Mouse (Mus musculus) liver, adult 2 months (tissue): ENCODE measurements around the gene Vsig10l. TPM values are rescaled to one million over a fixed set of nuclear protein-coding genes. Genes with fewer than 3 reads are reported as not detected.

ENCODE experiments used
- DNase-seq: peaks from one replicate; pipeline ENCODE4 v3.0.0-alpha.2; 2011; ENCODE audit warnings: low read depth, low spot score; ENCODE audit errors: extremely low read depth
- H3K27ac ChIP-seq: fragments of 200-500 bp; replicated peaks from 2 replicates; pipeline ENCODE4 v1.5.1; 2012; ENCODE audit warnings: low read depth, mild to moderate bottlenecking, control low read depth, inconsistent platforms, low read length; ENCODE audit not compliant: insufficient read depth
- H3K27me3 ChIP-seq: fragments of 200-500 bp; 2 replicates; pipeline ENCODE4 v1.6.1; 2012; ENCODE audit warnings: mild to moderate bottlenecking, moderate library complexity, low read length, inconsistent platforms; ENCODE audit not compliant: control insufficient read depth, insufficient read depth
- H3K36me3 ChIP-seq: fragments of 200-500 bp; 2 replicates; pipeline ENCODE4 v1.6.1; 2012; ENCODE audit warnings: low read length, inconsistent platforms; ENCODE audit not compliant: control insufficient read depth, insufficient read depth
- H3K4me1 ChIP-seq: fragments of 200-500 bp; 2 replicates; pipeline ENCODE4 v1.6.1; 2011; ENCODE audit warnings: low read length; ENCODE audit not compliant: control insufficient read depth, insufficient read depth
- H3K4me3 ChIP-seq: fragments of 200-500 bp; 2 replicates; pipeline ENCODE4 v1.5.1; 2011; ENCODE audit warnings: low read depth, mild to moderate bottlenecking, control low read depth, low read length, moderate library complexity; ENCODE audit not compliant: insufficient read depth
- H3K79me2 ChIP-seq: fragments of 200-500 bp; 2 replicates; pipeline ENCODE4 v1.6.1; 2012; ENCODE audit warnings: inconsistent platforms, mild to moderate bottlenecking, low read length, moderate library complexity; ENCODE audit not compliant: control insufficient read depth, insufficient read depth
- H3K9ac ChIP-seq: fragments of 200-500 bp; 2 replicates; pipeline ENCODE4 v1.6.1; 2012; ENCODE audit warnings: low read depth, mild to moderate bottlenecking, control low read depth, inconsistent platforms, low read length
- CTCF ChIP-seq: fragments of 200-500 bp; IDR thresholded peaks from 2 replicates; pipeline ENCODE4 v1.5.1; 2011; ENCODE audit warnings: low read depth, low read length, control low read depth
- POLR2A ChIP-seq: fragments of 200-500 bp; IDR thresholded peaks from 2 replicates; pipeline ENCODE4 v1.6.1; 2011; ENCODE audit warnings: low read length, control low read depth; ENCODE audit not compliant: insufficient read depth; ENCODE audit errors: extremely low read depth
- WGBS: fragments of 180-500 bp; shearing (Covaris S2); methylation state at CpG from one replicate; pipeline ENCODE4 v1.1.7; 2018; 5-methylcytosine and 5-hydroxymethylcytosine counted together
- polyA plus RNA-seq: library from polyadenylated mRNA; depleted of rRNA; stranded (reverse); fragments of >200 nt; gene quantifications from 2 replicates; pipeline ENCODE4 v1.2.3, GENCODE M21; 2012
- total RNA-seq: library from RNA; depleted of rRNA; stranded (reverse); fragments of >200 nt; gene quantifications from 2 replicates; pipeline ENCODE4 v1.2.3, GENCODE M21; 2014

Vsig10l gene
- total and polyA plus RNA-seq, 2 experiments: 0.37 to 1.6 TPM

DNA sequence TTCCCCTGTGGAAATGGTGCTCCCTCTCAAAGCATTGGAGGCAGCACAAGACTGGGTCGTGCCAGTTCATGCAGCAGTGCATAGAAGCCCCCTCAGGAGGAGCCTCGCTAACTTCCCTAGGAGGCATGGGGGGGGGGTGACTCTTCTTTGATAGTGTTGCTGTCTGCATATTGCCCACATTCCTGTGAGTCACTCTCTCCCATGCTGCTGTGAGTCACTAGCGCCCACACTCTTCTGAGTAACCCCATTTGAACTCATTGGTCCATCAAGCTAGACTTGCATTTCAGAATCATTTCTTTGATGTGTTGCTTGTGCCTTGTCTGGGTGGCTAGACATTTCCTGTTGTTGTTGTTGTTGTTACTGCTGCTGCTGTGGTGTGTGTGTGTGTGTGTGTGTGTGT lies 18.2 kb downstream of the Vsig10l start:
- TF ChIP-seq CTCF: no peak
- TF ChIP-seq POLR2A: no peak
- Histone ChIP-seq H3K4me3 (no peak overlapping the region), H3K79me2 (no peaks in the 10 kb centered on the region), H3K9ac (no peak overlapping the region), H3K27ac (no peak overlapping the region), H3K36me3 (no peaks in the 10 kb centered on the region), H3K4me1 (no peaks in the 10 kb centered on the region), H3K27me3 (peaks cover 5% of the 10 kb centered on the region; the same call in 1 of the 2 replicates)
- WGBS: 70% methylated on average over 3 of the region's 3 CpGs
- DNase-seq: no peak

DNA sequence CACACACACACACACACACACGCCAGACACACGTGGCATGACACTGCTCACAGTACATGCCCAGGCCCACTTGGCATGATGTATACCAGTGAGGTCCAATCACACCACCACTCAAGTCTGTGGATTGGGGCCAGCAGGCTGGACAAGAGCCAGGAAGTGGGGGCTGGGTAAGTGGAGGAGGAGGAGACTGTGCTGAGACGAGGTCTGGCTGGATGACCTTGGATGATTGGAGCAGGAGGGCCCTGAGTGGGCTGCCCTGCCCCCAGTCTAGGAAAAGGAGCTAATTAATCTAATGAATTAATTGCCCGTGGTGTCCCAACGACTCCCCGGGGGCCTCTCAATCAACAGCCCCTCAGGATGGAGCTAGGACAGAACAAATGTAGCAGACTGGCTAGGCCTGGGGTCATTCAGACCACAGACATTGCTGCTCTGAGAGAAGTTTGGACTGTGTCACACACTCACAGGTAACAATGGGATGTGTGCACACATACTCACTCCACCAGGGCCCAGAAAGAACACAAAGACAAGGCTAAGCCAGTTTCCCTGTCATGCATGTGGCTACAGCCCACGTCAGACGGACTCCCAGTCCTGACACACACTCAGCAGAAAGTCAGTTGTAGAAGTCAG lies 19.3 kb downstream of the Vsig10l start:
- Histone ChIP-seq H3K9ac (no peak overlapping the region), H3K79me2 (no peaks in the 10 kb centered on the region), H3K36me3 (no peaks in the 10 kb centered on the region), H3K27ac (no peak overlapping the region), H3K4me1 (no peaks in the 10 kb centered on the region), H3K27me3 (no peaks in the 10 kb centered on the region), H3K4me3 (no peak overlapping the region)
- TF ChIP-seq POLR2A: no peak
- no peak for TF ChIP-seq CTCF
- WGBS: 72% methylated on average over 8 of the region's 8 CpGs
- no peak for DNase-seq

DNA sequence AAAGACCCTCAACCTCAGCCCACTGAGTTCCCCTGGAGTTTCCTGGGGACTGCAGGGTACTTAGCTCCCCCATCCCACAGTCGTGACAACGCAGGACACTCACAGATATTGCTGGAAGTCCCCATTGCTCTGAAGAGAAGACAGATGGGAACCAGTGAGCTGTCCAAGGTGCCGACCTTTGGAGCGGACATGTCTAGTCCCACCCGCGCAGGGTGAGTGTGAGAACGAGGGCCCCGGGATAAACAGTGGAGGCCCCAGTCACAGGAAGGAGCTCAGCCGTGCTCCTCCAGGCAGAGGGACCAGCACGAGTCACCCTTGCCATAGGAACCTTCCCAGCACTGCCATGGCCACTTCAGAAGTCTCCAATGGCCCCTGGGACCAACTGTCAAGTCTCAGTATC lies 20.3 kb downstream of the Vsig10l start:
- Histone ChIP-seq H3K27ac (no peak overlapping the region), H3K4me1 (no peaks in the 10 kb centered on the region), H3K4me3 (no peak overlapping the region), H3K36me3 (no peaks in the 10 kb centered on the region), H3K79me2 (no peaks in the 10 kb centered on the region), H3K27me3 (no peaks in the 10 kb centered on the region), H3K9ac (no peak overlapping the region)
- WGBS: 5% methylated on average over 10 of the region's 10 CpGs
- no peak for DNase-seq
- no peak for TF ChIP-seq CTCF
- no peak for TF ChIP-seq POLR2A

DNA sequence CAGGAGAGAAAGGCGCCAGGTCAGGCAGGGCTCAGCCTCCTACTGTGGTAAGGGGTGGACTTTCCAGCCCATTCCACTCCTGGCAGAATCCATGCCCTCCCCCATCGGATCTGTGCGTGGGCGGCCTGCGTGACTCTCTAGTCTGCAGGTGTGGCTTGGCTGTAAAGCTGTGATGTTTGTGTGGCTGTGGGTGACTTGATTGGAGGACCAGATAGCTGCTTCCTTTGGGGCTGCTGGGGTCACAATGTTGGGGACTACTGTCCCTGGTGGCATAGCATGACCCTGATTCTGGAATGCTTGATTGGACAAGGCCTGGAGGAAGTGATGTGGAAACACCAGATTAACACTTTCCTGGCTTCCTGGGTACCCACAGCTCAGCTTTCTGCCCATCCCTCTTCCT lies 25.7 kb downstream of the Vsig10l start:
- H3K27me3 ChIP-seq: peaks cover 9% of the 10 kb centered on the region; the same call in 1 of the 2 replicates
- no peak overlapping the region for H3K27ac ChIP-seq
- no peaks in the 10 kb centered on the region for H3K4me1 ChIP-seq
- no peak for DNase-seq
- no peak for TF ChIP-seq CTCF
- TF ChIP-seq POLR2A: no peak
- H3K4me3 ChIP-seq: no peak overlapping the region
- H3K36me3 ChIP-seq: no peaks in the 10 kb centered on the region
- H3K9ac ChIP-seq: no peak overlapping the region
- 30% methylated on average over 5 of the region's 5 CpGs for WGBS
- no peaks in the 10 kb centered on the region for H3K79me2 ChIP-seq

DNA sequence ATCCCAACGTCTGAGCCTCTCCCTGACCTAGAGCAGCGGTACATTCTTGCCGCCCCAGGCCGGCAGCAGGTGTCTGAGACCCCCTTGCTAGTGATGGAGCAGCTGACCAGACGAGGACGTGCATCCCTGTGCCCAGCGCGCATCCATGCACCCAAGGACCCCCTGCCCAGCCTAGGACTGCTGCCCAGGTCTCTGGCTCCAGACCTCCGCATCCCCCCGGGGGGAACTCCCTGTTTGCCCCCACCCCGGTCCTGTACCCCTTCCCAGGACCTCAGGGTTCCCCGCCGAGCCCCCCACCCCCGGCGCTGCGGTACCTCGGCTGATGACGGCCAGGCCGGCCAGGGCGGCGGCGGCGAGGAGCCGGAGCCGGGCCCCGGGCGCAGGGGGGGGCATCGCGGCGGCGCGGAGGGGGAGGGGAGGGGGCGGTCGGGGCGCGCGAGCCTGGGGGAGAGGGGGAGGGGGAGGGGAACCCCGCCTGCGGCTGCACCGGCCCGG lies 26.7 kb downstream of the Vsig10l start, which contains the start of gene Iglon5:
Gene Iglon5, minus strand, starts transcription at position 445 of the 495 bp plus-strand sequence.
- Histone ChIP-seq H3K79me2 (no peaks in the 10 kb centered on the region), H3K4me3 (peak within 1 kb of the TSS; percentile 13; the same call in 1 of the 2 replicates), H3K36me3 (no peaks in the 10 kb centered on the region), H3K4me1 (no peaks in the 10 kb centered on the region), H3K9ac (no peak within 1 kb of the TSS), H3K27me3 (peaks cover 9% of the 10 kb centered on the region; the same call in 1 of the 2 replicates), H3K27ac (no peak within 1 kb of the TSS)
- DNase-seq: no peak
- WGBS: 4% methylated on average over 16 of the region's 41 CpGs
- no peak for TF ChIP-seq CTCF
- TF ChIP-seq POLR2A: no peak

DNA sequence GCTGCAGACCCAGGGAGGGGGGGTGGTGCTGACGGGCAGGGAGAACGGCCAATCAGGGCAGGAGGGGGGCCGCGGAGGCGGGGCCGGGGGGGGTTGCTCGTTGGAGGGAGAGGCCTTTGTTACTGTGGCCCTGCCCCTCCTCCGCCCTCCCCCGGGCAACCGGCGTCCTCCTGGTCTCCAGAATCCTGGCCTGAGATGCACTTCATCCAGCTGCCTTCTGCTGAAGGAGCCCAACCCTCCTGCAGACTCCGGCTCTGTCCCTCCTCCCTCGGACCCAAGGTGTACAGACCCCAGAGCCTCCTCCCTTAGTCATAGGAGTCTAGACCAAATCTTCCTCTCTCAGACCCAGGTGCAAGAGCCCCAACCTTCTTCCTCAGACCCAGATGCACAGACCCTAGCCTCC lies 27.2 kb downstream of the Vsig10l start:
- Histone ChIP-seq H3K9ac (no peak overlapping the region), H3K36me3 (no peaks in the 10 kb centered on the region), H3K27ac (no peak overlapping the region), H3K4me3 (no peak overlapping the region), H3K4me1 (no peaks in the 10 kb centered on the region), H3K27me3 (peaks cover 9% of the 10 kb centered on the region; the same call in 1 of the 2 replicates), H3K79me2 (no peaks in the 10 kb centered on the region)
- 1% methylated on average over 8 of the region's 13 CpGs for WGBS
- no peak for DNase-seq
- TF ChIP-seq POLR2A (no peak), CTCF (no peak)
